Mouse (Mus musculus) midbrain, embryonic 14.5 days (tissue): ENCODE data around the gene Slc25a38. TPM values are rescaled to one million over a fixed set of nuclear protein-coding genes. Genes with fewer than 3 reads are reported as not detected.
A peak's percentile ranks its signal among the peaks of the same experiment; 100 is the strongest.

Experiments used
- ATAC-seq: fragments of 200-750 bp; cut with Nextera tagmentation; 2 replicates; pipeline ENCODE4 v1.8.0; 2017; ENCODE audit warnings: moderate number of reproducible peaks, moderate library complexity; ENCODE audit not compliant: low FRiP score, low TSS enrichment
- DNase-seq: peaks from one replicate; pipeline ENCODE4 v3.0.0-alpha.2; 2015
- H3K27ac ChIP-seq: fragments of 300-500 bp; sonication (generic); replicated peaks from 2 replicates; pipeline ENCODE4 v1.5.1; 2014; ENCODE audit warnings: mild to moderate bottlenecking, low read depth, low read length, moderate library complexity
- H3K27me3 ChIP-seq: fragments of 300-500 bp; sonication (generic); 2 replicates; pipeline ENCODE4 v1.6.1; 2014; ENCODE audit warnings: low read length, control low read depth, mixed read lengths; ENCODE audit not compliant: control insufficient read depth, insufficient read depth
- H3K36me3 ChIP-seq: fragments of 300-500 bp; sonication (generic); 2 replicates; pipeline ENCODE4 v1.6.1; 2014; ENCODE audit warnings: low read length, control low read depth; ENCODE audit not compliant: control insufficient read depth, insufficient read depth
- H3K4me1 ChIP-seq: fragments of 300-500 bp; sonication (generic); 2 replicates; pipeline ENCODE4 v1.6.1; 2014; ENCODE audit warnings: mild to moderate bottlenecking, antibody characterized with exemption, low read length, control low read depth; ENCODE audit not compliant: control insufficient read depth, insufficient read depth
- H3K4me2 ChIP-seq: fragments of 300-500 bp; sonication (generic); 2 replicates; pipeline ENCODE4 v1.6.1; 2014; ENCODE audit warnings: mild to moderate bottlenecking, low read length, moderate library complexity
- H3K4me3 ChIP-seq: fragments of 300-500 bp; sonication (generic); replicated peaks from 2 replicates; pipeline ENCODE4 v1.5.1; 2014; ENCODE audit warnings: low read depth, low read length
- H3K9ac ChIP-seq: fragments of 300-500 bp; sonication (generic); replicated peaks from 2 replicates; pipeline ENCODE4 v1.6.1; 2014; ENCODE audit warnings: mild to moderate bottlenecking, low read length, moderate library complexity
- H3K9me3 ChIP-seq: fragments of 300-500 bp; sonication (generic); 2 replicates; pipeline ENCODE4 v1.6.1; 2016; ENCODE audit warnings: low read length, control low read depth, mixed read lengths; ENCODE audit not compliant: control insufficient read depth
- WGBS: fragments of 180-500 bp; shearing (Covaris S2); extraction: QIAGEN DNeasy Blood & Tissue Kit; methylation state at CpG from one replicate; pipeline ENCODE4 v1.1.7; 2014; 5-methylcytosine and 5-hydroxymethylcytosine counted together
- polyA plus RNA-seq: library from polyadenylated mRNA; unstranded; fragments of >200 nt; fragmentation: Nextera tagmentation; extraction: Ambion mirVana; gene quantifications from 2 replicates; pipeline ENCODE4 v1.2.1, GENCODE M21; 2014

Gene Slc25a38
- polyA plus RNA-seq, result 36.8 and 43.2 TPM in 2 replicates

GRCm38 (mm10) chr9:120110211-120111018, at the start of gene Slc25a38:
TSS of gene Slc25a38 (plus strand) at chr9:120110374.
- Histone ChIP-seq H3K9me3 (no peaks in the 10 kb centered on the region), H3K4me3 (peak within 1 kb of the TSS; percentile 85), H3K4me2 (peak within 1 kb of the TSS; percentile 68), H3K36me3 (no peaks in the 10 kb centered on the region), H3K9ac (peak within 1 kb of the TSS; percentile 81), H3K4me1 (peaks cover 7% of the 10 kb centered on the region), H3K27me3 (no peaks in the 10 kb centered on the region), H3K27ac (peak within 1 kb of the TSS; percentile 94)
- peak; percentile 96 for DNase-seq
- peak; percentile 99 for ATAC-seq
- under 1% methylated on average over 62 of the region's 62 CpGs for WGBS

GRCm38 (mm10) chr9:120064317-120064716, 45.9 kb upstream of the Slc25a38 start:
- Histone ChIP-seq H3K4me1 (no peaks in the 10 kb centered on the region), H3K9ac (no peak overlapping the region), H3K4me2 (no peak overlapping the region), H3K36me3 (no peaks in the 10 kb centered on the region), H3K4me3 (no peak overlapping the region), H3K27me3 (no peaks in the 10 kb centered on the region), H3K9me3 (no peaks in the 10 kb centered on the region), H3K27ac (no peak overlapping the region)
- no peak for ATAC-seq
- DNase-seq, result no peak
- 66% methylated on average over 4 of the region's 4 CpGs for WGBS

- H3K36me3 ChIP-seq, result no peaks in the 10 kb centered on the region
- 88% methylated on average over 2 of the region's 2 CpGs for WGBS
- H3K9ac ChIP-seq, result no peak overlapping the region
- DNase-seq, result no peak
- no peaks in the 10 kb centered on the region for H3K27me3 ChIP-seq
- no peak overlapping the region for H3K27ac ChIP-seq
- ATAC-seq, result no peak
- no peak overlapping the region for H3K4me3 ChIP-seq
- no peak overlapping the region for H3K4me2 ChIP-seq
- H3K4me1 ChIP-seq, result no peaks in the 10 kb centered on the region
- H3K9me3 ChIP-seq, result no peaks in the 10 kb centered on the region
Measured at GRCm38 (mm10) chr9:120067609-120068008, 42.6 kb upstream of the Slc25a38 start.

- no peaks in the 10 kb centered on the region for H3K9me3 ChIP-seq
- no peak overlapping the region for H3K27ac ChIP-seq
- no peaks in the 10 kb centered on the region for H3K27me3 ChIP-seq
- no peaks in the 10 kb centered on the region for H3K4me1 ChIP-seq
- no peak overlapping the region for H3K4me3 ChIP-seq
- 67% methylated on average over 10 of the region's 10 CpGs for WGBS
- no peaks in the 10 kb centered on the region for H3K36me3 ChIP-seq
- no peak overlapping the region for H3K9ac ChIP-seq
- DNase-seq (no peak), ATAC-seq (no peak)
- no peak overlapping the region for H3K4me2 ChIP-seq
Measured at GRCm38 (mm10) chr9:120068047-120068446, 42.1 kb upstream of the Slc25a38 start.

- no peaks in the 10 kb centered on the region for H3K27me3 ChIP-seq
- no peak within 1 kb of the TSS for H3K9ac ChIP-seq
- H3K4me1 ChIP-seq, result no peaks in the 10 kb centered on the region
- H3K4me3 ChIP-seq, result no peak within 1 kb of the TSS
- no peak within 1 kb of the TSS for H3K27ac ChIP-seq
- WGBS, result 90% methylated on average over 11 of the region's 11 CpGs
- no peak for ATAC-seq
- no peaks in the 10 kb centered on the region for H3K9me3 ChIP-seq
- no peaks in the 10 kb centered on the region for H3K36me3 ChIP-seq
- DNase-seq, result no peak
- H3K4me2 ChIP-seq, result no peak within 1 kb of the TSS
Measured at GRCm38 (mm10) chr9:120069779-120070178, 40.4 kb upstream of the Slc25a38 start, which contains the start of gene Cx3cr1. TSS of gene Cx3cr1 (minus strand) at chr9:120069879.

- Histone ChIP-seq H3K27ac (no peak overlapping the region), H3K4me2 (no peak overlapping the region), H3K4me3 (no peak overlapping the region), H3K27me3 (no peaks in the 10 kb centered on the region), H3K9ac (no peak overlapping the region), H3K36me3 (no peaks in the 10 kb centered on the region), H3K9me3 (no peaks in the 10 kb centered on the region), H3K4me1 (no peaks in the 10 kb centered on the region)
- ATAC-seq (no peak), DNase-seq (no peak)
- 75% methylated on average over 2 of the region's 2 CpGs for WGBS
Measured at GRCm38 (mm10) chr9:120071251-120071650, 38.9 kb upstream of the Slc25a38 start.

GRCm38 (mm10) chr9:120073169-120073568, 37.0 kb upstream of the Slc25a38 start:
- no peaks in the 10 kb centered on the region for H3K27me3 ChIP-seq
- no peak overlapping the region for H3K9ac ChIP-seq
- H3K27ac ChIP-seq, result no peak overlapping the region
- H3K4me3 ChIP-seq, result no peak overlapping the region
- H3K36me3 ChIP-seq, result no peaks in the 10 kb centered on the region
- H3K9me3 ChIP-seq, result no peaks in the 10 kb centered on the region
- no peaks in the 10 kb centered on the region for H3K4me1 ChIP-seq
- ATAC-seq (no peak), DNase-seq (peak; percentile 84)
- WGBS, result 20% methylated on average over 3 of the region's 3 CpGs
- H3K4me2 ChIP-seq, result no peak overlapping the region

GRCm38 (mm10) chr9:120074516-120074915, 35.7 kb upstream of the Slc25a38 start:
- no peak for DNase-seq
- no peaks in the 10 kb centered on the region for H3K4me1 ChIP-seq
- H3K4me3 ChIP-seq, result no peak overlapping the region
- no peaks in the 10 kb centered on the region for H3K9me3 ChIP-seq
- no peak for ATAC-seq
- H3K4me2 ChIP-seq, result no peak overlapping the region
- no peak overlapping the region for H3K27ac ChIP-seq
- H3K36me3 ChIP-seq, result no peaks in the 10 kb centered on the region
- 92% methylated on average over 7 of the region's 7 CpGs for WGBS
- H3K9ac ChIP-seq, result no peak overlapping the region
- no peaks in the 10 kb centered on the region for H3K27me3 ChIP-seq

- 84% methylated on average over 3 of the region's 3 CpGs for WGBS
- Histone ChIP-seq H3K4me3 (no peak overlapping the region), H3K9ac (no peak overlapping the region), H3K4me1 (no peaks in the 10 kb centered on the region), H3K9me3 (no peaks in the 10 kb centered on the region), H3K4me2 (no peak overlapping the region), H3K27ac (no peak overlapping the region), H3K27me3 (no peaks in the 10 kb centered on the region), H3K36me3 (no peaks in the 10 kb centered on the region)
- ATAC-seq (no peak), DNase-seq (no peak)
Measured at GRCm38 (mm10) chr9:120078241-120078640, 31.9 kb upstream of the Slc25a38 start.
